Comparison of ENCODE assay signal across 25 mouse cellular contexts in genomic region chr4:130912626-130913025, GRCm38 (mm10). TPM values are rescaled to one million over a fixed set of nuclear protein-coding genes. Genes with fewer than 3 reads are reported as not detected.
DNase-seq lines count a peak whose midpoint lies in the region; ATAC-seq and TF ChIP-seq lines count a peak whose summit lies in the region.
"Had no signal": no experiment of that assay in that cellular context is flagged by ENCODE, and none has a peak within 500 bp of the region (broad histone marks: within the 10 kb centered on the region; RNA-seq: fewer than 3 reads in every experiment).

No protein-coding gene starts in this region.

- DNase-seq in hindbrain, embryonic 10.5 days (ENCODE audit: low spot score) = no peak
- no peak for DNase-seq in hindbrain, embryonic 14.5 days (ENCODE audit: low spot score)
- DNase-seq in ZHBTc4 (ENCODE audit: low read depth, low spot score) (peak; percentile 90), MN1 (ENCODE audit: low spot score) (no peak)
- no peak for DNase-seq in liver, postnatal 0 days
- no peak for DNase-seq in midbrain, embryonic 14.5 days
- DNase-seq: adrenal gland, adult 8-10 months; cerebellum, adult 2 months; cerebellum, postnatal 36 days; embryo, embryonic 11 days; kidney, adult 2 months; left cerebral cortex, postnatal 4 days had no signal

- WGBS in hindbrain, embryonic 10.5 days = 87% methylated on average over 3 of the region's 3 CpGs
- 91% methylated on average over 3 of the region's 3 CpGs for WGBS in hindbrain, embryonic 14.5 days
- WGBS in liver, postnatal 0 days (ENCODE audit: insufficient replicate concordance) = 50% methylated on average over 3 of the region's 3 CpGs
- 88% methylated on average over 3 of the region's 3 CpGs for WGBS in midbrain, embryonic 14.5 days

- H3K4me2 ChIP-seq in hindbrain, embryonic 14.5 days (replicated peaks) = no peak overlapping the region
- peak overlapping the region; percentile 67 for H3K4me2 ChIP-seq in liver, postnatal 0 days (ENCODE audit: low read depth, low read length)
- H3K4me2 ChIP-seq in midbrain, embryonic 14.5 days (ENCODE audit: low read length) = no peak overlapping the region
- H3K4me2 ChIP-seq: embryonic facial prominence, embryonic 13.5 days; hindbrain, embryonic 13.5 days; lung, embryonic 15.5 days; midbrain, embryonic 12.5 days had no signal

- H3K36me3 ChIP-seq in hindbrain, embryonic 10.5 days = no peaks in the 10 kb centered on the region
- no peaks in the 10 kb centered on the region for H3K36me3 ChIP-seq in hindbrain, embryonic 14.5 days (replicated peaks; ENCODE audit: control insufficient read depth, insufficient read depth)
- H3K36me3 ChIP-seq in E14TG2a.4 (ENCODE audit: insufficient read depth, low read length) = peaks cover 14% of the 10 kb centered on the region
- no peaks in the 10 kb centered on the region for H3K36me3 ChIP-seq in liver, postnatal 0 days (replicated peaks; ENCODE audit: insufficient read depth, low read length)
- no peaks in the 10 kb centered on the region for H3K36me3 ChIP-seq in midbrain, embryonic 14.5 days (ENCODE audit: control insufficient read depth, insufficient read depth, low read length)
- H3K36me3 ChIP-seq: embryonic facial prominence, embryonic 13.5 days; hindbrain, embryonic 13.5 days; lung, embryonic 15.5 days; midbrain, embryonic 12.5 days had no signal

- H3K4me1 ChIP-seq in hindbrain, embryonic 10.5 days (replicated peaks) = peaks cover 65% of the 10 kb centered on the region
- no peaks in the 10 kb centered on the region; the same call in 1 of the 2 replicates for H3K4me1 ChIP-seq in hindbrain, embryonic 14.5 days (replicated peaks; ENCODE audit: control insufficient read depth, insufficient read depth, low read length)
- H3K4me1 ChIP-seq in E14TG2a.4 (replicated peaks; ENCODE audit: low read depth, low read length) = peaks cover 93% of the 10 kb centered on the region
- peaks cover 11% of the 10 kb centered on the region for H3K4me1 ChIP-seq in liver, postnatal 0 days (ENCODE audit: insufficient read depth)
- no peaks in the 10 kb centered on the region for H3K4me1 ChIP-seq in midbrain, embryonic 14.5 days (ENCODE audit: control insufficient read depth, insufficient read depth, low read length)
- H3K4me1 ChIP-seq: lung, embryonic 15.5 days; midbrain, embryonic 12.5 days had no signal

- no peak for ATAC-seq in hindbrain, embryonic 14.5 days (ENCODE audit: low FRiP score)
- no peak for ATAC-seq in liver, postnatal 0 days
- ATAC-seq in midbrain, embryonic 14.5 days (ENCODE audit: low FRiP score, low TSS enrichment) = no peak
- ATAC-seq: forebrain, embryonic 14.5 days had no signal

- H3K9me3 ChIP-seq in hindbrain, embryonic 10.5 days = no peaks in the 10 kb centered on the region
- no peaks in the 10 kb centered on the region for H3K9me3 ChIP-seq in hindbrain, embryonic 14.5 days (ENCODE audit: control insufficient read depth, low read length)
- no peaks in the 10 kb centered on the region for H3K9me3 ChIP-seq in E14TG2a.4 (ENCODE audit: low read length)
- no peaks in the 10 kb centered on the region for H3K9me3 ChIP-seq in liver, postnatal 0 days (ENCODE audit: low read length)
- no peaks in the 10 kb centered on the region for H3K9me3 ChIP-seq in midbrain, embryonic 14.5 days (ENCODE audit: control insufficient read depth, low read length)
- H3K9me3 ChIP-seq: embryonic facial prominence, embryonic 13.5 days; hindbrain, embryonic 13.5 days; lung, embryonic 15.5 days; midbrain, embryonic 12.5 days had no signal

- no peak overlapping the region for H3K9ac ChIP-seq in hindbrain, embryonic 14.5 days
- no peak overlapping the region for H3K9ac ChIP-seq in liver, postnatal 0 days (replicated peaks)
- H3K9ac ChIP-seq in midbrain, embryonic 14.5 days (replicated peaks; ENCODE audit: low read length) = no peak overlapping the region
- H3K9ac ChIP-seq: embryonic facial prominence, embryonic 13.5 days; hindbrain, embryonic 13.5 days; lung, embryonic 15.5 days; midbrain, embryonic 12.5 days had no signal

- TF ChIP-seq CTCF in E14TG2a.4 (conservative IDR thresholded peaks at IDR 0.05; ENCODE audit: low read length) = 0 out of 2 replicates have a peak, but pooled peaks have one; percentile 7
- no peak for TF ChIP-seq CTCF in liver, postnatal 0 days (IDR thresholded peaks at IDR 0.05; ENCODE audit: low read depth)

- H3K27me3 ChIP-seq in hindbrain, embryonic 10.5 days (ENCODE audit: insufficient read depth, poor library complexity, severe bottlenecking) = no peaks in the 10 kb centered on the region
- H3K27me3 ChIP-seq in hindbrain, embryonic 14.5 days (ENCODE audit: control insufficient read depth, insufficient read depth, low read length) = no peaks in the 10 kb centered on the region
- no peaks in the 10 kb centered on the region for H3K27me3 ChIP-seq in E14TG2a.4 (ENCODE audit: insufficient read depth, low read length)
- no peaks in the 10 kb centered on the region for H3K27me3 ChIP-seq in liver, postnatal 0 days (ENCODE audit: insufficient read depth, low read length)
- H3K27me3 ChIP-seq in midbrain, embryonic 14.5 days (ENCODE audit: control insufficient read depth, insufficient read depth, low read length) = no peaks in the 10 kb centered on the region
- H3K27me3 ChIP-seq: embryonic facial prominence, embryonic 13.5 days; lung, embryonic 15.5 days; midbrain, embryonic 12.5 days had no signal

- H3K4me3 ChIP-seq in hindbrain, embryonic 10.5 days = no peak overlapping the region
- H3K4me3 ChIP-seq in hindbrain, embryonic 14.5 days (replicated peaks; ENCODE audit: low read length) = no peak overlapping the region
- H3K4me3 ChIP-seq in E14TG2a.4 (replicated peaks; ENCODE audit: low read length) = peak overlapping the region; percentile 76
- peak overlapping the region; percentile 41 for H3K4me3 ChIP-seq in liver, postnatal 0 days (ENCODE audit: low read depth, low read length)
- H3K4me3 ChIP-seq in midbrain, embryonic 14.5 days (replicated peaks; ENCODE audit: low read depth, low read length) = no peak overlapping the region
- H3K4me3 ChIP-seq: embryonic facial prominence, embryonic 13.5 days; erythroblast, embryonic 14.5 days; hindbrain, embryonic 13.5 days; lung, embryonic 15.5 days; midbrain, embryonic 12.5 days had no signal

- no peak for TF ChIP-seq EP300 in liver, postnatal 0 days (IDR thresholded peaks at IDR 0.05; ENCODE audit: low read depth)

- H3K27ac ChIP-seq in hindbrain, embryonic 10.5 days = peak overlapping the region; percentile 51; the same call in 1 of the 2 replicates
- H3K27ac ChIP-seq in hindbrain, embryonic 14.5 days = no peak overlapping the region
- H3K27ac ChIP-seq in liver, postnatal 0 days (ENCODE audit: low read depth) = peak overlapping the region; percentile 69
- no peak overlapping the region for H3K27ac ChIP-seq in midbrain, embryonic 14.5 days (replicated peaks; ENCODE audit: low read depth, low read length)
- H3K27ac ChIP-seq: embryonic facial prominence, embryonic 13.5 days; hindbrain, embryonic 13.5 days; kidney, postnatal 0 days; lung, embryonic 15.5 days; midbrain, embryonic 12.5 days had no signal

RNA-seq across cellular contexts. Expression of gene Laptm5, which starts 0.3 kb away (rescaled TPM):
- polyA plus RNA-seq in hindbrain, embryonic 10.5 days (2016; fragmentation: Nextera tagmentation; extraction: Ambion mirVana) = 21.3 and 25.9 TPM in 2 replicates
- 35.2 and 37.4 TPM in 2 replicates for polyA plus RNA-seq in hindbrain, embryonic 14.5 days (2014; fragmentation: Nextera tagmentation; extraction: Ambion mirVana)
- 109 and 113 TPM in 2 replicates for polyA plus RNA-seq in liver, postnatal 0 days (2015; fragmentation: Nextera tagmentation; extraction: Ambion mirVana)
- polyA plus RNA-seq in midbrain, embryonic 14.5 days (2014; fragmentation: Nextera tagmentation; extraction: Ambion mirVana) = 14.3 and 31.7 TPM in 2 replicates

RNA-seq across cellular contexts. Expression of gene Matn1, which starts 31.6 kb away (rescaled TPM):
- polyA plus RNA-seq in hindbrain, embryonic 10.5 days (2016; fragmentation: Nextera tagmentation; extraction: Ambion mirVana) = 0.17 TPM in 1 of 2 replicates, not detected in the other
- polyA plus RNA-seq in hindbrain, embryonic 14.5 days (2014; fragmentation: Nextera tagmentation; extraction: Ambion mirVana) = 0.43 TPM in 1 of 2 replicates, not detected in the other
- 0.05 TPM in 1 of 2 replicates, not detected in the other for polyA plus RNA-seq in liver, postnatal 0 days (2015; fragmentation: Nextera tagmentation; extraction: Ambion mirVana)
- polyA plus RNA-seq in midbrain, embryonic 14.5 days (2014; fragmentation: Nextera tagmentation; extraction: Ambion mirVana) = not detected in 2 replicates
- polyA plus RNA-seq: erythroblast, embryonic 14.5 days; heart, embryonic 14.5 days; inflammation-experienced regulatory T-cells, adult 6 months; liver, adult 2 months; small intestine, adult 2 months; testis, adult 2 months had no signal

Comparison
In these comparisons a context has a peak if more than half of its experiments do, and no peak if none do; other contexts are left out.
1. H3K27ac ChIP-seq: peak in hindbrain, embryonic 10.5 days (single experiment) and liver, postnatal 0 days (single experiment); none in hindbrain, embryonic 14.5 days (single experiment) and midbrain, embryonic 14.5 days (single experiment).
2. H3K4me3 ChIP-seq: peak in E14TG2a.4 (single experiment) and liver, postnatal 0 days (single experiment); none in hindbrain, embryonic 10.5 days (single experiment), hindbrain, embryonic 14.5 days (single experiment) and midbrain, embryonic 14.5 days (single experiment).